Mouse (Mus musculus): Measurements from ENCODE around the gene Slc37a4. TPM values are rescaled to one million over a fixed set of nuclear protein-coding genes. Genes with fewer than 3 reads are reported as not detected.

Gene Slc37a4
- polyA plus RNA-seq (2012; rRNA removed), result 295 and 303 TPM in 2 replicates

- DNase-seq, result peak; percentile 99
- peaks cover 4% of the 10 kb centered on the region; the same call in 1 of the 2 replicates for H3K36me3 ChIP-seq (ENCODE audit: control insufficient read depth, insufficient read depth, low read length)
- TF ChIP-seq POLR2A (IDR thresholded peaks at IDR 0.05; ENCODE audit: low read depth, low read length), result peak; percentile 80
- no peak for TF ChIP-seq CTCF (conservative IDR thresholded peaks at IDR 0.05; ENCODE audit: insufficient read depth, insufficient read length, low read depth, low read length)
- peak within 1 kb of the TSS; percentile 83 for H3K27ac ChIP-seq (ENCODE audit: insufficient read depth, low read depth, low read length)
- peak within 1 kb of the TSS; percentile 83 for H3K4me3 ChIP-seq (ENCODE audit: insufficient read depth, low read depth, low read length)
- peaks cover 10% of the 10 kb centered on the region; the same call in 1 of the 2 replicates for H3K4me1 ChIP-seq (ENCODE audit: control insufficient read depth, insufficient read depth, low read length)
- under 1% methylated on average over 43 of the region's 43 CpGs for WGBS
- H3K27me3 ChIP-seq (replicated peaks; ENCODE audit: control insufficient read depth, insufficient read depth, low read length), result no peaks in the 10 kb centered on the region
These were observed at the start of gene Slc37a4 for GRCm38 (mm10) chr9:44396684-44397411. Gene Slc37a4, plus strand, starts transcription at chr9:44396852.

- peak; percentile 39 for DNase-seq
- no peaks in the 10 kb centered on the region for H3K27me3 ChIP-seq (replicated peaks; ENCODE audit: control insufficient read depth, insufficient read depth, low read length)
- H3K4me1 ChIP-seq (ENCODE audit: control insufficient read depth, insufficient read depth, low read length), result peaks cover 11% of the 10 kb centered on the region; the same call in 1 of the 2 replicates
- TF ChIP-seq CTCF (conservative IDR thresholded peaks at IDR 0.05; ENCODE audit: insufficient read depth, insufficient read length, low read depth, low read length) (no peak), POLR2A (IDR thresholded peaks at IDR 0.05; ENCODE audit: low read depth, low read length) (no peak)
- H3K27ac ChIP-seq (ENCODE audit: insufficient read depth, low read depth, low read length), result no peak overlapping the region
- WGBS, result 85% methylated on average over 9 of the region's 9 CpGs
- no peak overlapping the region for H3K4me3 ChIP-seq (ENCODE audit: insufficient read depth, low read depth, low read length)
- peaks cover 2% of the 10 kb centered on the region; the same call in 1 of the 2 replicates for H3K36me3 ChIP-seq (ENCODE audit: control insufficient read depth, insufficient read depth, low read length)
These were observed 49.5 kb upstream of the Slc37a4 start for GRCm38 (mm10) chr9:44347166-44347565.

- no peak for TF ChIP-seq POLR2A (IDR thresholded peaks at IDR 0.05; ENCODE audit: low read depth, low read length)
- no peak for TF ChIP-seq CTCF (conservative IDR thresholded peaks at IDR 0.05; ENCODE audit: insufficient read depth, insufficient read length, low read depth, low read length)
- H3K4me1 ChIP-seq (ENCODE audit: control insufficient read depth, insufficient read depth, low read length), result peaks cover 7% of the 10 kb centered on the region; the same call in 1 of the 2 replicates
These were observed 49.0 kb upstream of the Slc37a4 start for GRCm38 (mm10) chr9:44347621-44348020.

GRCm38 (mm10) chr9:44348546-44348945, 48.1 kb upstream of the Slc37a4 start:
- DNase-seq, result no peak
- TF ChIP-seq CTCF (conservative IDR thresholded peaks at IDR 0.05; ENCODE audit: insufficient read depth, insufficient read length, low read depth, low read length) (0 out of 2 replicates have a peak, but pooled peaks have one; percentile 17), POLR2A (IDR thresholded peaks at IDR 0.05; ENCODE audit: low read depth, low read length) (no peak)
- no peaks in the 10 kb centered on the region for H3K27me3 ChIP-seq (replicated peaks; ENCODE audit: control insufficient read depth, insufficient read depth, low read length)
- WGBS, result 97% methylated on average over 4 of the region's 4 CpGs
- H3K4me1 ChIP-seq (ENCODE audit: control insufficient read depth, insufficient read depth, low read length), result no peaks in the 10 kb centered on the region
- H3K36me3 ChIP-seq (ENCODE audit: control insufficient read depth, insufficient read depth, low read length), result peaks cover 2% of the 10 kb centered on the region
- no peak overlapping the region for H3K4me3 ChIP-seq (ENCODE audit: insufficient read depth, low read depth, low read length)
- no peak overlapping the region for H3K27ac ChIP-seq (ENCODE audit: insufficient read depth, low read depth, low read length)

More at GRCm38 (mm10) chr9:44347621-44348020, 49.0 kb upstream of the Slc37a4 start:
- Histone ChIP-seq H3K27me3 (replicated peaks; ENCODE audit: control insufficient read depth, insufficient read depth, low read length) (no peaks in the 10 kb centered on the region), H3K27ac (ENCODE audit: insufficient read depth, low read depth, low read length) (no peak overlapping the region), H3K4me3 (ENCODE audit: insufficient read depth, low read depth, low read length) (no peak overlapping the region), H3K36me3 (ENCODE audit: control insufficient read depth, insufficient read depth, low read length) (peaks cover 2% of the 10 kb centered on the region)
- WGBS, result 78% methylated on average over 4 of the region's 4 CpGs
- DNase-seq, result no peak

- no peak for DNase-seq
- H3K36me3 ChIP-seq (ENCODE audit: control insufficient read depth, insufficient read depth, low read length), result peaks cover 14% of the 10 kb centered on the region
- H3K4me3 ChIP-seq (ENCODE audit: insufficient read depth, low read depth, low read length), result no peak overlapping the region
- WGBS, result 93% methylated on average over 4 of the region's 4 CpGs
- H3K27me3 ChIP-seq (replicated peaks; ENCODE audit: control insufficient read depth, insufficient read depth, low read length), result no peaks in the 10 kb centered on the region
- TF ChIP-seq CTCF (conservative IDR thresholded peaks at IDR 0.05; ENCODE audit: insufficient read depth, insufficient read length, low read depth, low read length) (no peak), POLR2A (IDR thresholded peaks at IDR 0.05; ENCODE audit: low read depth, low read length) (no peak)
- no peaks in the 10 kb centered on the region for H3K4me1 ChIP-seq (ENCODE audit: control insufficient read depth, insufficient read depth, low read length)
- H3K27ac ChIP-seq (ENCODE audit: insufficient read depth, low read depth, low read length), result no peak overlapping the region
These were observed 45.3 kb upstream of the Slc37a4 start for GRCm38 (mm10) chr9:44351396-44351795.

GRCm38 (mm10) chr9:44352337-44352736, 44.3 kb upstream of the Slc37a4 start:
- H3K36me3 ChIP-seq (ENCODE audit: control insufficient read depth, insufficient read depth, low read length), result peaks cover 15% of the 10 kb centered on the region
- no peaks in the 10 kb centered on the region for H3K4me1 ChIP-seq (ENCODE audit: control insufficient read depth, insufficient read depth, low read length)
- TF ChIP-seq CTCF (conservative IDR thresholded peaks at IDR 0.05; ENCODE audit: insufficient read depth, insufficient read length, low read depth, low read length), result no peak
- TF ChIP-seq POLR2A (IDR thresholded peaks at IDR 0.05; ENCODE audit: low read depth, low read length), result no peak
- no peak overlapping the region for H3K4me3 ChIP-seq (ENCODE audit: insufficient read depth, low read depth, low read length)
- H3K27ac ChIP-seq (ENCODE audit: insufficient read depth, low read depth, low read length), result no peak overlapping the region
- no peak for DNase-seq
- 87% methylated on average over 10 of the region's 10 CpGs for WGBS
- no peaks in the 10 kb centered on the region for H3K27me3 ChIP-seq (replicated peaks; ENCODE audit: control insufficient read depth, insufficient read depth, low read length)

GRCm38 (mm10) chr9:44353142-44353541, 43.5 kb upstream of the Slc37a4 start:
- TF ChIP-seq CTCF (conservative IDR thresholded peaks at IDR 0.05; ENCODE audit: insufficient read depth, insufficient read length, low read depth, low read length), result no peak
- no peak for TF ChIP-seq POLR2A (IDR thresholded peaks at IDR 0.05; ENCODE audit: low read depth, low read length)
- no peak for DNase-seq
- H3K4me1 ChIP-seq (ENCODE audit: control insufficient read depth, insufficient read depth, low read length), result no peaks in the 10 kb centered on the region
- WGBS, result 89% methylated on average over 6 of the region's 6 CpGs
- no peak overlapping the region for H3K27ac ChIP-seq (ENCODE audit: insufficient read depth, low read depth, low read length)
- no peaks in the 10 kb centered on the region for H3K27me3 ChIP-seq (replicated peaks; ENCODE audit: control insufficient read depth, insufficient read depth, low read length)
- H3K4me3 ChIP-seq (ENCODE audit: insufficient read depth, low read depth, low read length), result no peak overlapping the region
- peaks cover 15% of the 10 kb centered on the region for H3K36me3 ChIP-seq (ENCODE audit: control insufficient read depth, insufficient read depth, low read length)
